Mouse (Mus musculus) left cerebral cortex, postnatal 10 days (tissue): ENCODE measurements around the gene Zbtb12. TPM values are rescaled to one million over a fixed set of nuclear protein-coding genes. Genes with fewer than 3 reads are reported as not detected.

ENCODE experiments used
- DNase-seq, 2 experiments: peaks; one replicate each; pipeline ENCODE4 v3.0.0; 2021 to 2022; ENCODE audit warnings: low spot score in 2 of 2, mixed read lengths in 1 of 2; ENCODE audit errors: extremely low spot score in 1 of 2
- intact Hi-C: fragments of 180-260 bp; cut with DNase I; formaldehyde crosslinking; loops from one replicate; pipeline ENCODE4 v1.15.1; 2025
- total RNA-seq, 2 experiments: library from RNA; stranded (reverse); gene quantifications; 2 replicates each; pipeline ENCODE4 v1.2.3; 2021

The Zbtb12 gene
- total RNA-seq, 2 experiments from 2014 or later, result 6.3 to 6.8 TPM

DNA sequence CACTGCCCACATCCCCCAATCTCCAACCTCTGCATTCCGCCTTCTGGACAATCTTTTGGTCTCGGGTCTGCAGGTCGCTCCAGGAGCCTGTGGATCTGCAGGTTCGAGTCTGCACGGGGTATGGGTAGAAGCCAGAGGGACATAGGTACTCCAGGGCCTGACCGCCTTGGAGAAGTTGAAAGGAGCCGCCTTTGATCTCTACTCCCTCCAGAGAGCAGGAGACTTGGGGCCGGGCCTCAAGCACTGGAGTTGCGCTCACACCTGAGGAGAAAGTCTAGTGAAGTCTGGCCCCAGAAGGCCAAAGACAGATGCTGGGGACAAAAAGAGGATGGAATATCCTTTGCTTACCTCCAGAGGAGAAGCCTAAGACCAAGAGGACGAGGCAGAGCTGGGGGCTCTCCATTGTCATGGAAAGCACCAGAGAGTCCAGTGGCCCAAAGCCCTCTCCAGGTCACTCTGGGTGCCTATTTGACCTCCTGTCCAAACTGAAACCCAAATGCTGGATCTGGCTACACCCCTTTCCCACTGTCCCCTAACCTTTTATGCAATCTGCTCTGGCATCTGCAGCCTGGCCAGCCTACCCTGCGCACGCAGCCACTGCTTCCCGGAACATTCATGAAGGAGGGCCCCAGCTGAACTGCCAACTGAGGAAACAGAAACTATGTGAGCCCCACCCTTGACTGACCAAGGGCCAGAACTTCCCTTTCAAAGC is 17.4 kb upstream of the Zbtb12 start:
- DNase-seq, result no peak
- intact Hi-C loops, result no loop called here

DNA sequence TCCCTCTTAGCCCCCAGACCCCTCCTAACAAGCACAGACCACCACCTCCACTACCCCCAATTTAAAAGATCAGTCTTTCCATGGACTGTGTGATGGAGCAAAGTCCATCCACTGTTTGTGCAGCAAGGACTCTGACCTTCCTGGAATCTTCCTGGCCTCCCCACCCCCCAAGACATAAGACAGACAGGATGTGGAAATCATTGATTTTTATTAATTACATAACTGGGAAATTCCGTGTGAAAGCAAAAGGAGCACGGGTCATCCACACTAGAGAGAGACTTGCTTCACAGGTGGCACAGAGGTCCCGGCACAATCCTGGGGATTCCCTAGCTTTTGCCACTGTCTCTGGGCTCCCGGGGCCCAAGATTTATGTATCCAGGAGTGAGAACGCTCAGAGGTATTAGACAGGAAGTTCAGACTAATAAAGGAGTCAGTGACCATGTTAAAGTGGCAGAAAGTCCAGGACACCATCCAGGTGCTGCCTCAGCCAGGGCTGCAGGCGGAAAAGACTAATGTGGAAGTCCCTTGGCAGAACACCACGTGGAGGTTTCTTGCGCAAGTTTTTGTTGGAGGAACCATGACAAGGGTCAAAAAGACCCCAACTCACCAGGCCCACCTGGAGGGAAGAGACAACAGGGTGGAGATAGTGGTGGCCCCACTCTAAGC is 16.7 kb upstream of the Zbtb12 start, which contains the start of gene Cfb:
Cfb (minus strand) TSS at position 103 of the 666 bp plus-strand sequence.
- DNase-seq, result no peak
- intact Hi-C loops, result no loop called here

GRCm38 (mm10) chr17:34865981-34866380 is 13.3 kb upstream of the Zbtb12 start:
- intact Hi-C loops, result no loop called here
- DNase-seq, result no peak

DNA sequence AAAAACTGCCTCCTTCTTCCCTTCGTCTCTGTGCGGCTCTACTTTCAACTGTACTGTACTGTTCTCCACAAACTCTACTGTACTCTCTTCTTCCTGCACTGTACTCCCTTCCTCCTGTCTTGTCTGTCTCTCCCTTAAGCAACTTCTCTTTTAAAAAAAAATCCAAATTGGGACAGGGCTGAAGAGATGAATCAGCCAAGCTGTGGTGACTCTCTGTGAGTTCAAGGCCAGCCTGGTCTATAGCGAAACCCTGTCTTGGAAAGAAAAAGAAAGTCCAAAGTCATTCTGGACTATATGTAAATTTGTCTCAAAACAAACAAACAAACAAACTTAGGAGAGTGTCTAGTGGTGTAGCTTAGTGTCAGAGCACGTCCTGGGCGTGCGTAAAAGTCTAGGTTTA is 5.0 kb upstream of the Zbtb12 start:
- DNase-seq, result no peak
- intact Hi-C loops, result no loop called here

GRCm38 (mm10) chr17:34881166-34881565 is 1.9 kb downstream of the Zbtb12 start:
- intact Hi-C loops, result no loop called here
- no peak for DNase-seq

DNA sequence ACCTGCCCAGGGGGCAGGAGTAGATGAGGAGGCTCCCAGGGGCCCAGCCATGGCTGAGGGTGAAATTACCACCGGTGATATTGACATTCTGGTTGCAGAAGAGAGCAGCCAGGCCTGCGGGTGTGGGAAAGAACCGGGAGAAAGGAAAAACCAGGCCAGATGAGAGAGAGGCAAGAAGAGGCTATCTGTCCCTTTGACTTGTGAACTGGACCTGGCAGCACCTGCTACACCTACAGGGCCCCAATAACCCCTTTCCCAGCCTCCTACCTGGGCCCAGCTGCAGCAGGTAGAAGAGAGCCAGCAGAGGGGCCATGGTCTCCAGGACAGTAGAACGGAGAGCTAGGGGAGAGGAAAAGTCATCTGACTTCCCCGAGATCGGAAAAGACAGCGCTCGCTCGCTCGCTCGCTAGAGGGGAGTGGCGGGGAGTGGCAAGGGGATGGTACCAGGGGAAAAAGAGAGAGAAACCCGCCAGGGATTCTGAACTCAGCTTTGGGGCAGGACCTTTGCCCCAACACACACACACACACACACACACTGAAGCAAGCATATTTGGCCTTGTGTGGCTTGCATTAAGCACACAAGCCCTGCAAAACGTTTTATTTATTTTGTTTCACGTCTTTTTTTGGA is 2.5 kb downstream of the Zbtb12 start, which contains the start of gene Gm20547:
Gm20547 (minus strand) TSS at position 360 of the 628 bp plus-strand sequence.
- DNase-seq, result no peak

DNA sequence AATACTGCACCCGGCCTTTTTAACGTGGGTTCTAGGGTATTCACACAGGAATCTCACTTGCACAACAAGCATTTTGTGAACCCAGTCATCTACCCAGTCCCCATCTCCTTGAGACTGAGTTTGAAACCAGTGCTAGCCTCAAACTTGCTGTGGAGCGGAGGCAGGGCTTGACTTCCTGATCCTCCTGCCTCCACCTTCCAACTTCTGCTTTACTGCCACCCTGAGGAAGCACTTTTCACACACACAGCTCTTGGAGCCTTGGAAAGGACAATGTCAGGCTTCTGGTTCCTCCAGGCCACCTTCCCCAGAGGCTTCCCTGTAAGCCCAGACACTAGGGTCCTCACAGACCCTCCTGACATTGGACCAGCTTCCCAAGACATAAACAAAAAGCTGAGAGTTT is 4.0 kb downstream of the Zbtb12 start:
- intact Hi-C loops, result no loop called here

More for the DNA sequence above, 2.5 kb downstream of the Zbtb12 start, which contains the start of gene Gm20547:
- intact Hi-C loops, result no loop called here

DNA sequence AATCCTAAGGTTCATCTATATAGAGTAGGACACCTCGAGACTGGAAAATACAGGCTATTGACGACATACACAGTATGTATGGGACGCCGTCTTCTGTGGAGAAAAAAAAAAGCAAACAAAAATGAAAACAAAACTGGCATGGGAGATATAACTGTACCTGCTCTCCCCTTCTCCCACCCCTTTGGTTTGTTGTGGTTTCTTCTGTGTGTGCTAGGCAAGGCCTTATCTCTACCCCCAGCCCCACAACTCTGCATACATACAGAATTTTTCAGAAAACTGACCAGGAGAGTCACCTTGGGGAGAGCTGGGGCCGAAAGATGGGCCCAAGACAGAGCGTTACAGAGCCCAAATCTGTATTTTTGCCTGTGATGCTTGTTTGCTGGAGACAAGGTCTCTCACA is 5.4 kb downstream of the Zbtb12 start:
- DNase-seq, result no peak
- intact Hi-C loops, result no loop called here

More for the DNA sequence above, 4.0 kb downstream of the Zbtb12 start:
- no peak for DNase-seq

DNA sequence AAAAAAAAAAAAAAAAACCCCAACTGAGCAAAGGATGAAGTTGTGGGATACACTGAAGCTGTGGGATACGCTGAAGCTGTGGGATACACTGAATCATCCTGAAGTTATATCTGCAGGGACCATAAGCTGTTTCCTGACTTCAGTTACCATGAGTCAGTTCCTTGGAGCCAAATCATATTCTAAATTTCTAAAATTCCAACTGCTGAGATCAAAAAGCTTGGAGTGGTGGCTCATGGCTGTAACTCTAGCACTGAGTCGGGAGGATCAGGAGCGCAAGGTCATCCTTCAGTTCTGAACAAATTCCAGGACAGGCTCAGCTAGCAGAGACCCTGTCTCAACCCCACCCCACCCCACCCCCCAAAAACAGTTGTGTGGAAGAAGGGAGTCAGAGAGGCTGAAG is 6.3 kb downstream of the Zbtb12 start:
- intact Hi-C loops, result no loop called here
- DNase-seq, result no peak

DNA sequence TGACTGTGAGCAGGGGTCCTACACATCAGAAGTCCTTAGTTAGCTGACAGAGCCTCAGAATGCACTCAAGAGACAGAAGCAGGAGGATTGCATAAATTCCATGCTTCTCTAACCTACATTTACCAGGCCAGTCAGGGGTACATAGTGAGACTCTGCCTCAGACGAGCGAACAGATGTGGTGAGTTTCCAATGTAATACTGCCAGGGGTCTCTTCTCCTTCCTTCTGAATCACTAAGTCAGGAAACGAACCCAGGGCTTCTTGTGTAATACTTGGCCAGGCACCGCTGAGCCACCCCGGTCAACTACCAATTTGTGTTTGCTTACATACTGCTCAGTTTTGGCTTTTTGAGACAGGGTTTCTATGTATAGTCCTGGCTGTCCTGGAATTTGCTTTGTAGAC is 8.7 kb downstream of the Zbtb12 start:
- no peak for DNase-seq
- intact Hi-C loops, result no loop called here

GRCm38 (mm10) chr17:34890074-34890743 is 10.9 kb downstream of the Zbtb12 start:
- intact Hi-C loops, result loop anchor here (5.0 kb wide), 1 partner anchor 33 kb away; no protein-coding TSS in a partner anchor
- DNase-seq, result no peak

GRCm38 (mm10) chr17:34891377-34891776 is 12.1 kb downstream of the Zbtb12 start:
- DNase-seq, result no peak

DNA sequence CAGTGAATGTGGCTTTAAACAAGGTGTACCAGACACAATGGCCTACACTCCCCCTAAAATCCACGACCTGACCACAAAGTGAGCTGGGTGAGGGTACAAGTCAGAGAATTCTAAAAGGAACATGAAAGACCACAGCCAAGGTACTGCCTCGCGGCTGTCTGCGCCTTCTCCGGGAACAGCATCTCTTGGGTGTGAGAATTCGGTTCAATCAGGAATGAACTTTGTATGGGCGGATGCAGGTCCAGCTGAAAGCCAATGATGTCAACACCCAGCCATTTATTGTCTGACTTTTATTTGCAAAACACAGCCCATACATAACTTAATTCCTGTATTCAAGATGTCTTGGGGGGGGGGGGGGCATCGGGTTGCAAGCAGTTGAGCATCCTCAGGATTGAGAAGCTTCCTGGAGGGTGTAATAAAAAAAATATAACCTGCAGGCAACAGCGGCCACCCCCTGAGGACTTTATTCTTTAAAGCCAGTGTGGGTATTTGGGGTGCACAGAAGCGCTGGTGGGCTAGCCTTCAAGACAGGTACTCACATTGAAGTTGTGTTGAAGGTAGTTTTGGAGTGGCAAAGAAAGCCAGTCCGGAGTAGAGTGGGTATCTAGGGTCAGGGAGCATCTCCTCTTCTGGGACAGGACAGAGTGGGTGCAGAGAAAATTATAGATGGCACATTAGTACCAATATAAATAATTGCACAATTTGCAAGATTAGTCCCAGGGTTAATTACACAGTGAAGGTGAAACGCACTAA is 14.0 kb downstream of the Zbtb12 start:
- DNase-seq, result no peak
- intact Hi-C loops, result loop anchor here (5.0 kb wide), 1 partner anchor 36 kb away; no protein-coding TSS in a partner anchor

More at GRCm38 (mm10) chr17:34891377-34891776, 12.1 kb downstream of the Zbtb12 start:
- intact Hi-C loops, result loop anchor here (5.0 kb wide), 1 partner anchor 34 kb away; no protein-coding TSS in a partner anchor

DNA sequence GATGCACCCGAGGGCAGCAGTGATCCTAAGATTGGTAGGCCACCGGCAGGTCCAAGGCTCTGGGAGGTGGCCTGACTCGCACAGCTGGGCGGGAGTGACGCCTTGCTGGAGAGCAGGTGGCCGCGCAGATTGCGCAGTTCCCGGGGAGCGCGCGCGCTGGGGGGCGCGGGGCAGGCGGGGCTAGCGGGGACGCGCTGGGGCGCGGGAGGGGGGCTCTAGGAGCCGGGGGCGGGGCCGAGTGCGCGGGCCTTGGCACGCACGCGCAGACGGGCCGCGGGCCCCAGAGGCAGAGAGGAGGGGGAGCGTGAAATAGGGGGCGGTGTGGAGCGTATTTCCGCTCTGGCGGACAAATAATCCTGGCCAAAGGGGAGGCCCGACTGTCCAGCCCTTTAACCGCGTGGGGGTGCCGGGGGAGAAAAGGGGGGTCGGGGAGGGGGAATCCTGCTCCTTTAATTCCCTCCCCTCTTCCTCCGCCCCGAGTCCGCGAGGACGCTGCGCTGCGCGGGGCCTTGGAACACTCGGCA is 14.9 kb downstream of the Zbtb12 start:
- DNase-seq, result peak; percentile 91 to 96
- intact Hi-C loops, result loop anchor here (5.0 kb wide), 1 partner anchor 37 kb away; no protein-coding TSS in a partner anchor

DNA sequence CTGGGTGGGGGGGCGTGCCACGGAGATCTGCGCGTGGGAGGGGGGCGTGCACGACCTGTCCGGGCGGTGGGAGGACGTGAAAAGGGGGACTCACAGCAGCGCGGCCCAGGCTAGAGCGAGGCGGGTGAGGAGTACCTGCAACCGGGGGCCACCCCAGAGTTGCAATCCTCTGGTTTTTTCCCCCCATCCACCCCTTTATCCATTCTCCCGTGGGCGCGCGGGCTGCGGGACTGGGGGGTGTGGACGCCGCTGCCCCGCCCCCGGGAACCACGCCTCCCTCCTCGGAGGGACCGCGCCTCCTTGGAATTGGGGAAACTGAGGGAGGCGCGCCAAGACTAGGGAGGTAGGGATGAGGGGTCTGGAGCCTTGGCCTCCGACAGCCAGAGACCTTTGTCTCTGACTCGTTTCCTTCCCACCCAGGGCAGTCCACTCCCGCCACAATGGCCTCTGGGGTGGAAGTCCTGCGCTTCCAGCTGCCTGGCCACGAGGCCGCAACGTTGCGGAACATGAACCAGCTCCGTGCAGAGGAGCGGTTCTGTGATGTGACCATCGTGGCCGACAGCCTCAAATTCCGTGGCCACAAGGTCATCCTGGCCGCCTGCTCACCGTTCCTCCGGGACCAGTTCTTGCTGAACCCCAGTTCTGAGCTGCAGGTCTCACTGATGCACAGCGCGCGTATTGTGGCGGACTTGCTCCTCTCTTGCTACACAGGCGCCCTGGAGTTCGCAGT is 15.7 kb downstream of the Zbtb12 start:
- intact Hi-C loops, result loop anchor here (5.0 kb wide), 1 partner anchor 38 kb away; no protein-coding TSS in a partner anchor
- DNase-seq, result peak in 1 of 2 experiments; percentile 81

DNA sequence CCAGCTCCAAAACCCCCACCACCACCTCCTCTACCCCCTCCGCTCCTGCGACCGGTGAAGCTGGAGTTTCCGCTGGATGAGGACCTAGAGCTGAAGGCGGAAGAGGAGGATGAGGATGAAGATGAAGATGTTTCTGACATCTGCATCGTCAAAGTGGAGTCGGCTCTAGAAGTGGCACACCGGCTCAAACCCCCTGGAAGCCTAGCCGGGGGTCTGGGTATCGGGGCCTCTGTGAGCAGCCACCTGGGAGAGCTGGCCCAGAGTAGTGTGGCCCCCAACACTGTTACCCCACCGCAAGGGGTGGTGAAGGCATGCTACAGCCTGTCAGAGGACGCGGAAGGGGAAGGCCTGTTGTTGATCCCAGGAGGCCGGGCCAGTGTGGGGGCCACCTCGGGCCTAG is 16.4 kb downstream of the Zbtb12 start:
- intact Hi-C loops, result no loop called here
- peak in 1 of 2 experiments; percentile 45 for DNase-seq

- intact Hi-C loops, result no loop called here
- no peak for DNase-seq
Observed at GRCm38 (mm10) chr17:34896366-34896765, 17.1 kb downstream of the Zbtb12 start.
